Mouse (Mus musculus) midbrain, embryonic 16.5 days (tissue): Measurements from ENCODE around the gene Zfp609. TPM values are rescaled to one million over a fixed set of nuclear protein-coding genes. Genes with fewer than 3 reads are reported as not detected.

Source experiments
- ATAC-seq: fragments of 200-750 bp; cut with Nextera tagmentation; 2 replicates; pipeline ENCODE4 v1.8.0; 2017; ENCODE audit warnings: moderate TSS enrichment
- H3K27ac ChIP-seq: fragments of 300-500 bp; sonication (generic); 2 replicates; pipeline ENCODE4 v1.5.1; 2014; ENCODE audit warnings: mild to moderate bottlenecking, low read length, mixed read lengths
- H3K27me3 ChIP-seq: fragments of 300-500 bp; sonication (generic); 2 replicates; pipeline ENCODE4 v1.6.1; 2014; ENCODE audit warnings: low read depth, low read length, mixed read lengths; ENCODE audit not compliant: control insufficient read depth, insufficient read depth
- H3K36me3 ChIP-seq: fragments of 300-500 bp; sonication (generic); 2 replicates; pipeline ENCODE4 v1.6.1; 2014; ENCODE audit warnings: mild to moderate bottlenecking, low read length, moderate library complexity, mixed read lengths; ENCODE audit not compliant: control insufficient read depth, insufficient read depth
- H3K4me1 ChIP-seq: fragments of 300-500 bp; sonication (generic); 2 replicates; pipeline ENCODE4 v1.6.1; 2014; ENCODE audit warnings: mild to moderate bottlenecking, low read length, mixed read lengths; ENCODE audit not compliant: control insufficient read depth, insufficient read depth
- H3K4me2 ChIP-seq: fragments of 300-500 bp; sonication (generic); 2 replicates; pipeline ENCODE4 v1.6.1; 2014; ENCODE audit warnings: mild to moderate bottlenecking, low read length, mixed read lengths
- H3K4me3 ChIP-seq: fragments of 300-500 bp; sonication (generic); 2 replicates; pipeline ENCODE4 v1.5.1; 2014; ENCODE audit warnings: low read depth, mild to moderate bottlenecking, low read length, moderate library complexity, mixed read lengths
- H3K9ac ChIP-seq: fragments of 300-500 bp; sonication (generic); 2 replicates; pipeline ENCODE4 v1.6.1; 2014; ENCODE audit warnings: low read depth, low read length, mixed read lengths
- H3K9me3 ChIP-seq: fragments of 300-500 bp; sonication (generic); replicated peaks from 2 replicates; pipeline ENCODE4 v1.6.1; 2014; ENCODE audit warnings: mild to moderate bottlenecking, low read length, mixed read lengths; ENCODE audit not compliant: control insufficient read depth, poor library complexity, severe bottlenecking
- WGBS: fragments of 180-500 bp; shearing (Covaris S2); extraction: QIAGEN DNeasy Blood & Tissue Kit; methylation state at CpG from one replicate; pipeline ENCODE4 v1.1.7; 2014; 5-methylcytosine and 5-hydroxymethylcytosine counted together
- polyA plus RNA-seq: library from polyadenylated mRNA; unstranded; fragments of >200 nt; fragmentation: Nextera tagmentation; extraction: Ambion mirVana; gene quantifications from 2 replicates; pipeline ENCODE4 v1.2.1, GENCODE M21; 2015

Zfp609 gene
- polyA plus RNA-seq, 1 experiment from 2014 or later = 6.6 TPM

GRCm38 (mm10) chr9:65745456-65745855, 81.9 kb downstream of the Zfp609 start:
- Histone ChIP-seq H3K27ac (peak overlapping the region; percentile 90), H3K9ac (peak overlapping the region; percentile 14; the same call in 1 of the 2 replicates), H3K4me1 (peaks cover 35% of the 10 kb centered on the region), H3K9me3 (no peaks in the 10 kb centered on the region), H3K4me3 (no peak overlapping the region), H3K36me3 (no peaks in the 10 kb centered on the region), H3K27me3 (no peaks in the 10 kb centered on the region), H3K4me2 (no peak overlapping the region)
- ATAC-seq = no peak
- 52% methylated on average over 5 of the region's 5 CpGs for WGBS

DNA sequence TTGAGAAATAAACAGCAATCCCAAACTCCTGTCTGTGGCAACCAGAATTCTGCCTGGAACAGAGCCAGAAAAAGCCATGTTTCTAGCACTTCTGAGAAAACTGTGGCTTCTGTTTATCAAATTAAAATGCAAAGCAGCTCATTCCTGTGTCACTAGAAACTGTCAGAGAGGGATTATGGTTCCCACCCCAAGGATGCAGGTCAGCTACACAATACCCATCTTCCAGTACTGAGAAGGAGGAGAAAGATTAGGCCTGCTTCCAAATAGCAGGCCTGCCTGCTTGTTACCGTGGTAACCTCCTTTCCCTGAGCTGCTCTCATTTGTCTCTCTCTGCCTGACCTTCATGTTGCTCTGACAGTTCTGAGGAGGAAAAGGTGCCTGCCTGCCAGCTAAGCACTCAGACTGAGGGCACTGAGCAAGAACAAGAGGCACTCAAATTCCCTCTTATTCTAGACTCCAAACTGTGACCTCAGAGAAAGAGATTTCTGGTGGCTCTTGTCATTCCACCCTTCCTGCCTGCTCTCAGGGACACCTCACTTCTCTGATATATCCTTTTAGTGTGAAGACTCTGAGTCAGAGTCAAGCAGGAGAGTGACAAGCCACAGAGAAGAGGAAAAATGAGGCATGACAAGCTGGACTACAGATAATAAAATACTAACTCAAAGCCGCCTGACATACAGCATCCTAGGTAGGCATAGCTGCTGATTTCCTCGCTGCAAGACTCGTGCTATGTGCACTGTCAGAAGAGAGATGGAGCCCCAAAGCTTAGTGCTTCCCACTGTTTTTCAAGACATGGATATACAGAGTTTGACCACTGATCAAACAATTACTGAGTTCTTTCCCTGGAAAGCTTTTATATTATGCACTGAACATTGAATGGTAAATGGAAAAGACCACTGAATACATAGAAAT, 82.9 kb downstream of the Zfp609 start:
- peak overlapping the region; percentile 90 for H3K27ac ChIP-seq
- H3K9ac ChIP-seq = peak overlapping the region; percentile 18; the same call in 1 of the 2 replicates
- H3K4me2 ChIP-seq = peak overlapping the region; percentile 26
- peak; percentile 92 for ATAC-seq
- no peak overlapping the region for H3K4me3 ChIP-seq
- H3K9me3 ChIP-seq = no peaks in the 10 kb centered on the region
- peaks cover 35% of the 10 kb centered on the region for H3K4me1 ChIP-seq
- 11% methylated on average over 4 of the region's 4 CpGs for WGBS
- no peaks in the 10 kb centered on the region for H3K36me3 ChIP-seq
- H3K27me3 ChIP-seq = no peaks in the 10 kb centered on the region

DNA sequence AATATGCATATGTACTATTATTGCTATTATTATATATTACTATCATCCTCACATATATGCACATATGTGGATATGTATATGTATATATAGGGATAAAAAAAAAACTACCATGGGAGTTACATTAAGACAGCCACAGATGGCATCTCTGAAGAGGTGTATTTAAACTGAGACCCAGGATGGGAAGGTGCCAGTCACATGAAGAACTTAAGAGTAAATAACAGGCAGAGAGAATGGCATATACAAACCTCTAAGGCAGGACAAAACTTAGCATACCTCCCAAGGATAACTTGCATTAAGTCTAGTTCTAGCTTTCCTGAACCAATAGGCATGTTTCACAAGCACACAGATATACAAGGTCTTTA, 83.6 kb downstream of the Zfp609 start:
- Histone ChIP-seq H3K9ac (0 out of 2 replicates have a peak overlapping the region, but pooled peaks have one; percentile 18), H3K27ac (peak overlapping the region; percentile 90), H3K27me3 (no peaks in the 10 kb centered on the region), H3K36me3 (no peaks in the 10 kb centered on the region), H3K9me3 (no peaks in the 10 kb centered on the region), H3K4me2 (no peak overlapping the region; the same call in 1 of the 2 replicates), H3K4me3 (no peak overlapping the region), H3K4me1 (peaks cover 35% of the 10 kb centered on the region)
- ATAC-seq = no peak; the same call in 1 of the 2 replicates

DNA sequence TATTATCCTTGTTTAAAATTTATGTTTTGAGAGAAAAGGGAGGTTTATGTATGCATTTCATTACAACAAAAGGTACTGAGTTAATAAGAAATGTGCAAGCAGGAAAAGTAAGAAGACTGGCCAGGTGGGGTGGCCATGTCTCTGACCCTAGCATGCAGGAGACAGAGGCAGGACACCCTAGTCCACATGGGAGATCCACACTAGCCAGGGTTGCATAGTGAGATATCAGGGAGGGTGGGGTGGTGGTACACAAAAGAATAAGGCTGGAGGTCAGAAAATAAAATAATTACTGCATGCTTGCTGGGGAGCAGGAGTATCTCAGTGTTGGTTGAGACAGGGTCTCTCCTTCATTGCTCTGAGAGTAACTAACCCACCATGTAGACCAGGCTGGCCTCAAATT, 84.0 kb downstream of the Zfp609 start:
- no peak for ATAC-seq
- no peak overlapping the region for H3K9ac ChIP-seq
- peak overlapping the region; percentile 90 for H3K27ac ChIP-seq
- H3K27me3 ChIP-seq = no peaks in the 10 kb centered on the region
- H3K4me1 ChIP-seq = peaks cover 35% of the 10 kb centered on the region
- H3K9me3 ChIP-seq = no peaks in the 10 kb centered on the region
- no peak overlapping the region for H3K4me3 ChIP-seq
- no peak overlapping the region for H3K4me2 ChIP-seq
- no peaks in the 10 kb centered on the region for H3K36me3 ChIP-seq

DNA sequence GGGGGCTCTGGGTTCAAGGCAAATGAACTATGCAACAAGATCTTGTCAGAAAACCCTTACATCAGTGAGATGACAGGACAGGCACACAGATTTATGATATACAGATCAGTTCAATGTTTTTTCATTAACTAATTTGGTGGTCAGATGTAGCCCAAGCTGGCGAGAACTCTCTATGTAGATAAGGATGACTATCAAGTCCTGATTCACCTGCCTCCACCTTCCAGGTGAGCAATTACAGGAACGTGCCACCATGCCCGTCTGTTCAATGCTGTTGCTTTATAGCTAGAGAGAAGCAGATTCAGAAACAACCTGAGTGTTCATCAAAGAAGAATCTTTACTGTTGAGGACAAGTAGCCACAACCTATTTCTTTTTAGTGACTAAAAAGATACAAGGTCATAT, 84.6 kb downstream of the Zfp609 start:
- Histone ChIP-seq H3K4me3 (no peak overlapping the region), H3K27ac (no peak overlapping the region), H3K4me1 (peaks cover 35% of the 10 kb centered on the region), H3K4me2 (no peak overlapping the region), H3K27me3 (no peaks in the 10 kb centered on the region), H3K36me3 (no peaks in the 10 kb centered on the region), H3K9me3 (no peaks in the 10 kb centered on the region), H3K9ac (no peak overlapping the region)
- WGBS = 88% methylated on average over 3 of the region's 3 CpGs
- no peak for ATAC-seq

DNA sequence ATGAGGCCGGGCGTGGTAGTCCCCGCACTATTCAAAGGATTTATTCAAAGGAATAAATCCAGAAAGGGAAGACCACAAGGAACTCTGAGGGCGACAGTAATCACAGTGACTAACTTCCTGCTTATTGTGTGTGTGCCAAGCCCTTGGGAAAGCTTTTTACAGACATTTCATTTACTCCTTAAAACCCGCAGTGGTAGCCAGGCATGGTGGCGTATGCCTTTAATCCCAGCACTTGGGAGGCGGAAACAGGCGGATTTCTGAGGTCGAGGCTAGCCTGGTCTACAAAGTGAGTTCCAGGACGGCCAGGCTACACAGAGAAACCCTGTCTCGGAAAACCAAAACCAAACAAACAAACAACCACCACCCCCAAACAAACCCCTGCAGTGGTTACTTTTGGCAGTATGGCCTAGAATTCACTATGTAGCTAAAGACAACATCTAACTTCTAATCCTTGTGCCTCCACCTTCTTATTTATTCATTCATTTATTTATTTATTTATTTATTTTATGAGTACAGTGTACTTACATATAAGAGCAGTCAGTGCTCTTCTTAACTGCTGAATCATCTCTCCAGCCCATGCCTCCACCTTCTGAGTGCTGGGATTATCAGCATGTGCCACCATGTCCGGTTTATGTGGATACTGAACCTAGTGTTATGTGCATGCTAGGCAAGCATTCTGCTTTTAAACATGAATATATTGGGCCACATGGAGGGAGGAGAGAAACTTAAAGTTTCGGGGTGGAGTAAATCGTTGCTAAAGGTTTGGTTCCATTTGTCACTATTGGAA, 86.1 kb downstream of the Zfp609 start:
- H3K9ac ChIP-seq = no peak overlapping the region
- no peaks in the 10 kb centered on the region for H3K27me3 ChIP-seq
- peaks cover 35% of the 10 kb centered on the region for H3K4me1 ChIP-seq
- H3K4me3 ChIP-seq = no peak overlapping the region
- 80% methylated on average over 14 of the region's 14 CpGs for WGBS
- H3K27ac ChIP-seq = peak overlapping the region; percentile 13; the same call in 1 of the 2 replicates
- no peaks in the 10 kb centered on the region for H3K36me3 ChIP-seq
- no peak for ATAC-seq
- H3K9me3 ChIP-seq = no peaks in the 10 kb centered on the region
- H3K4me2 ChIP-seq = no peak overlapping the region

DNA sequence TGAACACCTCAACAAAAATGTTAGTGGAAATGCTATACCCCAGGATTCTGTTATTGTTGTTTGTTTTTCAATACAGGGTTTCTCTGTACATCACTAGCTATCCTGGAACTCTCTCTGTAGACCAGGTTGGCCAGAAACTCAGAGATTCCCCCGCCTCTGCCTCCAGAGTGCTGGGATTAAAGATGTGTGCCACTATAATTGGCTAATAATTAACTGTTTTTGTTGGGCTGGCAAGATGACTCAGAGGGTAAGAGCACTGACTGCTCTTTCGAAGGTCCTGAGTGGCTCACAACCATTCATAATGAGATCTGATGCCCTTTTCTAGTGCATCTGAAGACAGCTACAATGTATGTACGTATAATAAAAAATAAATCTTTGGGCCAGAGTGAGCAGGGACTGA, 92.4 kb downstream of the Zfp609 start:
- ATAC-seq = no peak
- H3K9me3 ChIP-seq = no peaks in the 10 kb centered on the region
- no peak overlapping the region for H3K4me2 ChIP-seq
- WGBS = 92% methylated on average over 3 of the region's 3 CpGs
- H3K4me1 ChIP-seq = no peaks in the 10 kb centered on the region
- H3K27me3 ChIP-seq = no peaks in the 10 kb centered on the region
- H3K27ac ChIP-seq = no peak overlapping the region
- H3K4me3 ChIP-seq = no peak overlapping the region
- H3K36me3 ChIP-seq = no peaks in the 10 kb centered on the region
- no peak overlapping the region for H3K9ac ChIP-seq

DNA sequence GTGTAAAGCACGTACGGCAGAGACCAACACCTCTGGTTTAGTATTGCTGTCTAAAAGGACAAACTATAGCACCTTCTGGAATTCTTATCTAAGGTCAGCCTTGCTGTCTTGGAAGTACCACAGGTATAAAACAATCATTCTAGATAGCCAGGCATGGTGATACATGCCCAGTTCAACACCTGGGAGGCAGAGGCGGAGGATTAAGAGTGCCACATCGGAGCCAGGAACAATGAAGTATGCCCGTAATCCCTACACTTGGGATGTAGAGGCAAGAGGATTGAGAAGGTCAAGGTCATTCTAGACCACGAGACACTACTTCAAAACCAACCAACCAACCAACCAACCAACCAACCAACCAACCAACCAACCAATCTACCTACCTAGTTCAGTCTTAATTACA, 98.8 kb downstream of the Zfp609 start:
- WGBS = 95% methylated on average over 6 of the region's 6 CpGs

GRCm38 (mm10) chr9:65727491-65727890, 99.9 kb downstream of the Zfp609 start:
- H3K4me1 ChIP-seq = peaks cover 32% of the 10 kb centered on the region
- no peak overlapping the region for H3K4me2 ChIP-seq
- no peak overlapping the region for H3K9ac ChIP-seq
- no peak for ATAC-seq
- 96% methylated on average over 4 of the region's 4 CpGs for WGBS
- H3K4me3 ChIP-seq = no peak overlapping the region
- no peaks in the 10 kb centered on the region for H3K9me3 ChIP-seq
- no peaks in the 10 kb centered on the region for H3K36me3 ChIP-seq
- no peak overlapping the region for H3K27ac ChIP-seq
- H3K27me3 ChIP-seq = no peaks in the 10 kb centered on the region

More for the DNA sequence above, 98.8 kb downstream of the Zfp609 start:
- no peak for ATAC-seq
- H3K9ac ChIP-seq = no peak overlapping the region
- no peaks in the 10 kb centered on the region for H3K36me3 ChIP-seq
- no peaks in the 10 kb centered on the region for H3K9me3 ChIP-seq
- no peaks in the 10 kb centered on the region for H3K27me3 ChIP-seq
- H3K4me3 ChIP-seq = no peak overlapping the region
- no peak overlapping the region for H3K4me2 ChIP-seq
- H3K4me1 ChIP-seq = peaks cover 26% of the 10 kb centered on the region
- H3K27ac ChIP-seq = no peak overlapping the region
